Mouse (Mus musculus): ENCODE data around the gene Prom1. TPM values are rescaled to one million over a fixed set of nuclear protein-coding genes. Genes with fewer than 3 reads are reported as not detected.

Gene Prom1
- polyA plus RNA-seq, 1 experiment = not detected

GRCm38 (mm10) chr5:44050213-44050612, 51.6 kb downstream of the Prom1 start:
- no peaks in the 10 kb centered on the region for H3K4me1 ChIP-seq (ENCODE audit: control insufficient read depth)
- H3K27me3 ChIP-seq (ENCODE audit: control insufficient read depth) = no peaks in the 10 kb centered on the region
- no peaks in the 10 kb centered on the region for H3K9me3 ChIP-seq (ENCODE audit: control insufficient read depth, low read length)
- no peak overlapping the region for H3K4me3 ChIP-seq (replicated peaks)
- H3K36me3 ChIP-seq (ENCODE audit: control insufficient read depth) = no peaks in the 10 kb centered on the region
- TF ChIP-seq GATA1 (IDR thresholded peaks at IDR 0.05; ENCODE audit: low read length) (no peak), TAL1 (IDR thresholded peaks at IDR 0.05; ENCODE audit: low read length) (no peak)

GRCm38 (mm10) chr5:44049395-44049976, 52.3 kb downstream of the Prom1 start:
- TF ChIP-seq TAL1 (IDR thresholded peaks at IDR 0.05; ENCODE audit: low read length) = no peak
- TF ChIP-seq GATA1 (IDR thresholded peaks at IDR 0.05; ENCODE audit: low read length) = no peak
- H3K9me3 ChIP-seq (ENCODE audit: control insufficient read depth, low read length) = no peaks in the 10 kb centered on the region
- H3K4me1 ChIP-seq (ENCODE audit: control insufficient read depth) = no peaks in the 10 kb centered on the region
- H3K4me3 ChIP-seq (replicated peaks) = no peak overlapping the region
- H3K27me3 ChIP-seq (ENCODE audit: control insufficient read depth) = no peaks in the 10 kb centered on the region
- H3K36me3 ChIP-seq (ENCODE audit: control insufficient read depth) = no peaks in the 10 kb centered on the region

GRCm38 (mm10) chr5:44048568-44049363, 53.1 kb downstream of the Prom1 start:
- H3K27me3 ChIP-seq (ENCODE audit: control insufficient read depth) = no peaks in the 10 kb centered on the region
- no peak overlapping the region for H3K4me3 ChIP-seq (replicated peaks)
- H3K4me1 ChIP-seq (ENCODE audit: control insufficient read depth) = no peaks in the 10 kb centered on the region
- H3K36me3 ChIP-seq (ENCODE audit: control insufficient read depth) = no peaks in the 10 kb centered on the region
- TF ChIP-seq GATA1 (IDR thresholded peaks at IDR 0.05; ENCODE audit: low read length) = no peak
- no peak for TF ChIP-seq TAL1 (IDR thresholded peaks at IDR 0.05; ENCODE audit: low read length)
- H3K9me3 ChIP-seq (ENCODE audit: control insufficient read depth, low read length) = no peaks in the 10 kb centered on the region

GRCm38 (mm10) chr5:44041725-44042124, 60.1 kb downstream of the Prom1 start:
- H3K4me1 ChIP-seq (ENCODE audit: control insufficient read depth) = no peaks in the 10 kb centered on the region
- no peaks in the 10 kb centered on the region for H3K9me3 ChIP-seq (ENCODE audit: control insufficient read depth, low read length)
- no peak overlapping the region for H3K4me3 ChIP-seq (replicated peaks)
- no peaks in the 10 kb centered on the region for H3K36me3 ChIP-seq (ENCODE audit: control insufficient read depth)
- TF ChIP-seq GATA1 (IDR thresholded peaks at IDR 0.05; ENCODE audit: low read length) (no peak), TAL1 (IDR thresholded peaks at IDR 0.05; ENCODE audit: low read length) (no peak)
- H3K27me3 ChIP-seq (ENCODE audit: control insufficient read depth) = no peaks in the 10 kb centered on the region

- no peak for TF ChIP-seq GATA1 (IDR thresholded peaks at IDR 0.05; ENCODE audit: low read length)
- no peak for TF ChIP-seq TAL1 (IDR thresholded peaks at IDR 0.05; ENCODE audit: low read length)
- Histone ChIP-seq H3K27me3 (ENCODE audit: control insufficient read depth) (no peaks in the 10 kb centered on the region), H3K9me3 (ENCODE audit: control insufficient read depth, low read length) (no peaks in the 10 kb centered on the region), H3K4me3 (replicated peaks) (no peak overlapping the region), H3K36me3 (ENCODE audit: control insufficient read depth) (no peaks in the 10 kb centered on the region), H3K4me1 (ENCODE audit: control insufficient read depth) (no peaks in the 10 kb centered on the region)
Measured at GRCm38 (mm10) chr5:44041056-44041455, 60.8 kb downstream of the Prom1 start.

GRCm38 (mm10) chr5:43998295-43998989, 103.4 kb downstream of the Prom1 start:
- Histone ChIP-seq H3K4me3 (replicated peaks) (no peak overlapping the region), H3K27me3 (ENCODE audit: control insufficient read depth) (no peaks in the 10 kb centered on the region), H3K36me3 (ENCODE audit: control insufficient read depth) (no peaks in the 10 kb centered on the region), H3K9me3 (ENCODE audit: control insufficient read depth, low read length) (no peaks in the 10 kb centered on the region), H3K4me1 (ENCODE audit: control insufficient read depth) (no peaks in the 10 kb centered on the region)
- TF ChIP-seq GATA1 (IDR thresholded peaks at IDR 0.05; ENCODE audit: low read length) = no peak

GRCm38 (mm10) chr5:43997626-43998025, 104.2 kb downstream of the Prom1 start:
- no peaks in the 10 kb centered on the region for H3K36me3 ChIP-seq (ENCODE audit: control insufficient read depth)
- no peaks in the 10 kb centered on the region for H3K9me3 ChIP-seq (ENCODE audit: control insufficient read depth, low read length)
- H3K4me1 ChIP-seq (ENCODE audit: control insufficient read depth) = no peaks in the 10 kb centered on the region
- no peak overlapping the region for H3K4me3 ChIP-seq (replicated peaks)
- no peaks in the 10 kb centered on the region for H3K27me3 ChIP-seq (ENCODE audit: control insufficient read depth)
- TF ChIP-seq GATA1 (IDR thresholded peaks at IDR 0.05; ENCODE audit: low read length) = no peak
- TF ChIP-seq TAL1 (IDR thresholded peaks at IDR 0.05; ENCODE audit: low read length) = no peak

- H3K9me3 ChIP-seq (ENCODE audit: control insufficient read depth, low read length) = no peaks in the 10 kb centered on the region
- no peaks in the 10 kb centered on the region for H3K4me1 ChIP-seq (ENCODE audit: control insufficient read depth)
- H3K27me3 ChIP-seq (ENCODE audit: control insufficient read depth) = no peaks in the 10 kb centered on the region
- no peak overlapping the region for H3K4me3 ChIP-seq (replicated peaks)
- H3K36me3 ChIP-seq (ENCODE audit: control insufficient read depth) = no peaks in the 10 kb centered on the region
- TF ChIP-seq TAL1 (IDR thresholded peaks at IDR 0.05; ENCODE audit: low read length) = no peak
- no peak for TF ChIP-seq GATA1 (IDR thresholded peaks at IDR 0.05; ENCODE audit: low read length)
Measured at GRCm38 (mm10) chr5:43996162-43996561, 105.7 kb downstream of the Prom1 start.

- H3K9me3 ChIP-seq (ENCODE audit: control insufficient read depth, low read length) = no peaks in the 10 kb centered on the region
- H3K36me3 ChIP-seq (ENCODE audit: control insufficient read depth) = no peaks in the 10 kb centered on the region
- H3K4me3 ChIP-seq (replicated peaks) = no peak overlapping the region
- TF ChIP-seq TAL1 (IDR thresholded peaks at IDR 0.05; ENCODE audit: low read length) (no peak), GATA1 (IDR thresholded peaks at IDR 0.05; ENCODE audit: low read length) (no peak)
- H3K27me3 ChIP-seq (ENCODE audit: control insufficient read depth) = no peaks in the 10 kb centered on the region
- H3K4me1 ChIP-seq (ENCODE audit: control insufficient read depth) = no peaks in the 10 kb centered on the region
Measured at GRCm38 (mm10) chr5:43994981-43995380, 106.9 kb downstream of the Prom1 start.
